Mouse (Mus musculus): Measurements from ENCODE around the gene Zfp953.

Zfp953 gene

DNA sequence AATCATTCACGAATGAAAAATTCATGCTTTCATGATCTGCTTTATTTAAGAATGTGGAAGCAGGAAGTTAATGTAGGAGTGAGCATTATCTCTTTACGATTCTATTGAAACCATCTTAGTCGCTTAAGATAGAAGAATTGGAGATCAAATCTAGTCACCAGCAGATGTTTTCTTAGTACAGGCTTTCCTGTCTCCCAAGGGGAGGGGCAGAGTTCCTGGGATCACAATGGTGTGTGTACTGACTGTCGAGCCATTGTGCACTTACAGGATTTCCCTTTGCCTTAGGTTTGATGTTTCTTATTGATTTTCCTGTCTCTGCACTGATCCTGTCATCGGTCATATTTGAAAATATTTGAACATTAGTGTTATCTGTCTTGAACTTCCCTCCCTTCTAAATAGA lies 53.7 kb downstream of the Zfp953 start:
- no peak for TF ChIP-seq CTCF (conservative IDR thresholded peaks at IDR 0.05; ENCODE audit: low read length)
- no peak for TF ChIP-seq NANOG (IDR thresholded peaks at IDR 0.05; ENCODE audit: borderline replicate concordance, low read length)
- no peak for TF ChIP-seq POU5F1 (IDR thresholded peaks at IDR 0.05; ENCODE audit: borderline replicate concordance, low read length)
- no peaks in the 10 kb centered on the region for H3K27me3 ChIP-seq (ENCODE audit: insufficient read depth, low read length)
- no peaks in the 10 kb centered on the region for H3K36me3 ChIP-seq (ENCODE audit: insufficient read depth, low read length)
- H3K4me3 ChIP-seq (replicated peaks; ENCODE audit: low read length) = peak overlapping the region; percentile 91
- H3K9me3 ChIP-seq (ENCODE audit: low read length) = no peaks in the 10 kb centered on the region
- peaks cover 14% of the 10 kb centered on the region for H3K4me1 ChIP-seq (replicated peaks; ENCODE audit: low read depth, low read length)

DNA sequence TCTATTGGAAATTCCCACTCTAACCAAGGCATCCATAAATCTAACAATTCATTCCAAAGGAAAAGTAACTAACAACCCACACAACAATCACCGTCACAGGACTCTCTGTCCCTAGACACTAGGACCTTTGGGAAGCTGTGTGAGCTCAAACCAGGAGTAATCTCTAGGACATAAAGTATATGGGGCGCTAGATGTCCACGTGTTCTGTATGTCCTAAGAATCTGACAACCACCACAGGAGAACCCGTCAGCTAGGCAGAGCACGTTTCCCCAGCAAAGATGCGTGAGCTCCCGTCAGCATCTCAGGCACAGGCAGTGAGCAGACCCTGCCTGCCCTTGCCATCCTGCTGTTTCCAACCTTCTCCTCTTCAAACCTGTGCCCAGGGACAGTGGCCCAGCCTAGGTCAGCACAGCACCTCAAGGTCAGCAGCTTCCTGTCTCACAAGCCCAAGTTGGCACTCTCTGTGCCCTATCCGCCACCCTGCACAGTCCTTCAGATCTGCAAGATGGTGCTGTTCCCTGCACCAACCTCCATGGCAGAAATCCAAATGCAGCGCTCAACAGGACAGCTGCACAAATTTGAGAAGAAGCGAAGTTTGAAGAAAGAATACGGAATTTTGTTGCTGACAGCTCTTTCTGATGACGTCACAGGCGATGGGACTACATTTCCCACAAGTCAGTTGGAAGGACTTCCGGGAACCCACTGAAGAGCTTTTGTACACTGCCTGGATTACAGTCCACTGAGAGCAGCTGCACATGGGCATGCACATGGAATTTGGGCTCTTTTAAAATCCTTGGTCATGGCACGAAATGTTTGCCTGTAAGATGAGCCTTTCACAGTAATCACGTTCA lies 54.4 kb downstream of the Zfp953 start, which contains the start of gene Zfp457:
TSS of gene Zfp457 (minus strand) at position 664 of the 851 bp plus-strand sequence.
- Histone ChIP-seq H3K36me3 (ENCODE audit: insufficient read depth, low read length) (no peaks in the 10 kb centered on the region), H3K9me3 (ENCODE audit: low read length) (no peaks in the 10 kb centered on the region), H3K27me3 (ENCODE audit: insufficient read depth, low read length) (no peaks in the 10 kb centered on the region), H3K4me1 (replicated peaks; ENCODE audit: low read depth, low read length) (peaks cover 14% of the 10 kb centered on the region), H3K4me3 (replicated peaks; ENCODE audit: low read length) (peak within 1 kb of the TSS; percentile 91)
- no peak for TF ChIP-seq POU5F1 (IDR thresholded peaks at IDR 0.05; ENCODE audit: borderline replicate concordance, low read length)
- no peak for TF ChIP-seq CTCF (conservative IDR thresholded peaks at IDR 0.05; ENCODE audit: low read length)
- TF ChIP-seq NANOG (IDR thresholded peaks at IDR 0.05; ENCODE audit: borderline replicate concordance, low read length) = no peak
